Mouse (Mus musculus): ENCODE data around the gene Pramel5. TPM values are rescaled to one million over a fixed set of nuclear protein-coding genes. Genes with fewer than 3 reads are reported as not detected.
"Not testable (repeated sequence)": the region's sequence is repeated elsewhere in the genome, so short reads cannot be mapped to it uniquely, and the experiment has no call there.

Pramel5 gene
- not detected for polyA plus RNA-seq (2012; fragmentation: generic; extraction: Trizol)
- long read RNA-seq, experiment 1, result 0 reads
- long read RNA-seq, experiment 2, result 0 reads

DNA sequence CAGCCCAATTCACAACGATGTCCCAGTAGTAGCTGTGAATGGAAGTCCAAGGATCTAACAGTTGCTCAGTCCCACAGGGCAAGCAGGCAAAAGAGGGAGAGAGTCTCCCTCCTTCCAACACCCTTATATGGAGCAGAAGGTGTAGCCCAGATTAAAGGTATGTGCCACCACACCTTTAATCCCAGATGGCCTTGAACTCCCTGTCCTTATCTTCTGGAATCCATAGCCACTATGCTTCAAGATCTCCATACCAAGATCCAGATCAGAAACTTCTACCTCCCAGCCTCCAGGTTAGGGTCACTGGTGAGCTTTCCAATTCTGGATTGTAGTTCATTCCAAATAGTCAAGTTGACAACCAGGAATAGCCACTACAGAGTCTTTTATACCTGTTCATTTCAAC lies at the start of gene Pramel5:
Pramel5 (minus strand) TSS at position 101 of the 400 bp plus-strand sequence.
- not testable (repeated sequence) for H3K36me3 ChIP-seq (ENCODE audit: control insufficient read depth, insufficient read depth); H3K79me3 ChIP-seq (ENCODE audit: low read depth); H3K27me3 ChIP-seq (ENCODE audit: control insufficient read depth, insufficient read depth, insufficient read length); H3K79me2 ChIP-seq (ENCODE audit: control insufficient read depth, insufficient read depth); H3ac ChIP-seq (ENCODE audit: control insufficient read depth, insufficient read length, low read depth); H3K4me3 ChIP-seq (ENCODE audit: insufficient read depth, poor library complexity, severe bottlenecking)

DNA sequence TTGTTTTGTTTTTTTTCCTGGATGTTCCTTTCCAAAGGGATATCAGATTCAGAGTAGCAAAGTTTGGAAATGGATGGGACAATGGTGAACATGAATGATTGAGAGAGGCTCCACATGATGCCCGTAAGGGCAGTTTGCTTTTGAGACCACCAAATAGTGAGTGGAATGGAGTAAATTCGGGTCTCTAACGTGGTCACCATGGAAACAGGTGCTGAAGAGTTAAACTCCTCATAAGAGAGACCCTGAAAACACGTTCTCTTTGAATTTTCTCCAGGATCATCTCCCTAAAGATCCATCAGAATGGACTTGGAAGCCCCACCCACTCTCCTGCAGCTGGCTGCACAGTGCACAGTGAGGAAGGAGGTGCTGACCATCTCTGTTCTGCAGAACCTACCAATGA lies 49.7 kb upstream of the Pramel5 start, which contains the start of gene Gm13128:
Gm13128 (plus strand) TSS at position 301 of the 400 bp plus-strand sequence.
- not testable (repeated sequence) for H3K27me3 ChIP-seq (ENCODE audit: control insufficient read depth, insufficient read depth, insufficient read length); H3K79me2 ChIP-seq (ENCODE audit: control insufficient read depth, insufficient read depth); H3K4me3 ChIP-seq (ENCODE audit: insufficient read depth, poor library complexity, severe bottlenecking); H3K79me3 ChIP-seq (ENCODE audit: low read depth); H3ac ChIP-seq (ENCODE audit: control insufficient read depth, insufficient read length, low read depth); H3K36me3 ChIP-seq (ENCODE audit: control insufficient read depth, insufficient read depth)

DNA sequence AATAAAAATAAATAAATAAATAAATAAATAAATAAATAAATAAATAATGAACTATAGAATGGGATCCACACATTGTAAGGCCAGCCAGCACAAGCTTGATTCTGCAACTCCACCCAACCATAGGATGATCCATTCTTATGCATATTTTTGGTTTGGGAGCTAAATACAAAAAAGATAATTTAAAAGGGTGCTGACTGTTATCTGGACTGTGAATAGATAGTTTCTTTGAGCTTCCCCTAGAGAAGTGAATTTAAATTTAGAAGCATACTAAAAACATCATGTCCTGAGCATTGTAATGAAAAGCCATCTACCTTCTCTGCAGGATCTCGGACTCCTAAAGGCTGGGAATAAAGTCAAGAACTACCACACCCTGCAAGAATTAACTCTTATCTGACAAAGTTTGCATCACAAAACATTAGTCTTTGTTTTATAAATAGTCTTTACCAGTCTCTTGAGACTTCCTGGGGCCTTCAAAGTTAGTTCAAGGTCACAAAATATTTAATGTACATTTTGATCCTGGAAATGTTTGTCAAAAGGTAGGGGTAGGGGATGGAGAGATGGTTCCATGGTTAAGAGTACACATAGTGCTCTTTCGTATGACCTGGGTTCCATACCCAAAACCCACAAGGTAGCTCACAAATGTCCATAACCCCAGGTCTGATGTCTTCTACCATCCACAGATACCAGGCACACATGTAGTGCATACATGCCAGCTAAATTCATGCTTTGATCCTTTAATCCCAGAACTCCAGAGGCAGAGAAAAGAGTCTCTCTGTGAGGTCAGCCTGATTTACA lies 32.6 kb upstream of the Pramel5 start:
- not testable (repeated sequence) for H3K79me2 ChIP-seq (ENCODE audit: control insufficient read depth, insufficient read depth); H3K36me3 ChIP-seq (ENCODE audit: control insufficient read depth, insufficient read depth); H3K4me3 ChIP-seq (ENCODE audit: insufficient read depth, poor library complexity, severe bottlenecking); H3K27me3 ChIP-seq (ENCODE audit: control insufficient read depth, insufficient read depth, insufficient read length); H3K79me3 ChIP-seq (ENCODE audit: low read depth); H3ac ChIP-seq (ENCODE audit: control insufficient read depth, insufficient read length, low read depth)

DNA sequence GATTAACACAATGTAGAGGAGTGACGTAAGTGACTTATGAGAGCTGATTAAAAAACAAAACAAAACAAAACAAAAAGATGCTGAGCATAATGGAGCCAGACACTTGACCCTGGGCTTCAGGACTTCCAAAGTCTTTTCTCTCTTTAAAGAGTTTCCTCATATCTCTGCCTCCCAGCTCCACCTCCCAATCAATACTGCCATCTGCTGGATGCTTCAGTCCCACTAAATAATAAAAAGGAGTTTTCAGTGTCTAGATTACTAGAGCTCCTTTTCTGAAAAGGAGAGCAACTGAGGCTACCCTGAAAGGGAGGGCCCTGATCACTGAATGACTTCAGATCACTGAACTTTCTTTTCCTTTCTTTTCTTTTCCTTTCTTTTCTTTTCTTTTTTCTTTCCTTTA lies 19.1 kb upstream of the Pramel5 start:
- H3K27me3 ChIP-seq (ENCODE audit: control insufficient read depth, insufficient read depth, insufficient read length), result not testable (repeated sequence)

DNA sequence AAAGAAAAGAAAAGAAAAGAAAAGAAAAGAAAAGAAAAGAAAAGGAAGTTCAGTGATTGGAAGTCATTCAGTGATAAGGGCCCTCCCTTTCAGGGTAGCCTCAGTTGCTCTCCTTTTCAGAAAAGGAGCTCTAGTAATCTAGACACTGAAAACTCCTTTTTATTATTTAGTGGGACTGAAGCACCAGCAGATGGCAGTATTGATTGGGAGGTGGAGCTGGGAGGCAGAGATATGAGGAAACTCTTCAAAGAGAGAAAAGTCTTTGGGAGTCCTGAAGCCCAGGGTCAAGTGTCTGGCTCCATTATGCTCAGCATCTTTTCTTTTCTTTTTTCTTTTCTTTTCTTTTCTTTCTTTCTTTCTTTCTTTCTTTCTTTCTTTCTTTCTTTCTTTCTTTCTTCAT lies 25.5 kb downstream of the Pramel5 start:
- H3K79me2 ChIP-seq (ENCODE audit: control insufficient read depth, insufficient read depth); H3K36me3 ChIP-seq (ENCODE audit: control insufficient read depth, insufficient read depth); H3K4me3 ChIP-seq (ENCODE audit: insufficient read depth, poor library complexity, severe bottlenecking); H3ac ChIP-seq (ENCODE audit: control insufficient read depth, insufficient read length, low read depth); H3K27me3 ChIP-seq (ENCODE audit: control insufficient read depth, insufficient read depth, insufficient read length); H3K79me3 ChIP-seq (ENCODE audit: low read depth): not testable (repeated sequence)

More for the DNA sequence above, 19.1 kb upstream of the Pramel5 start:
- not testable (repeated sequence) for H3K79me2 ChIP-seq (ENCODE audit: control insufficient read depth, insufficient read depth); H3K36me3 ChIP-seq (ENCODE audit: control insufficient read depth, insufficient read depth); H3K79me3 ChIP-seq (ENCODE audit: low read depth); H3K4me3 ChIP-seq (ENCODE audit: insufficient read depth, poor library complexity, severe bottlenecking); H3ac ChIP-seq (ENCODE audit: control insufficient read depth, insufficient read length, low read depth)

Other genes starting within 250 kb of the Pramel5 start
- gene Pramel4, start 221.4 kb downstream of the Pramel5 start, polyA plus RNA-seq (2012; fragmentation: generic; extraction: Trizol), result not detected
- gene Gm13102, start 174.0 kb downstream of the Pramel5 start, polyA plus RNA-seq (2012; fragmentation: generic; extraction: Trizol), result not detected
- not detected for gene Oog3, start 117.8 kb downstream of the Pramel5 start, polyA plus RNA-seq (2012; fragmentation: generic; extraction: Trizol)
- gene Oog2, start 89.8 kb downstream of the Pramel5 start, polyA plus RNA-seq (2012; fragmentation: generic; extraction: Trizol), result not detected
- not detected for gene C87977, start 67.2 kb downstream of the Pramel5 start, polyA plus RNA-seq (2012; fragmentation: generic; extraction: Trizol)
- not detected for gene Gm13128, start 49.8 kb upstream of the Pramel5 start, polyA plus RNA-seq (2012; fragmentation: generic; extraction: Trizol)
- gene Gm13119, start 77.5 kb upstream of the Pramel5 start, polyA plus RNA-seq (2012; fragmentation: generic; extraction: Trizol), result 0.05 TPM
- not detected for gene Pramef20, start 97.4 kb upstream of the Pramel5 start, polyA plus RNA-seq (2012; fragmentation: generic; extraction: Trizol)
- not detected for gene Pramef12, start 128.0 kb upstream of the Pramel5 start, polyA plus RNA-seq (2012; fragmentation: generic; extraction: Trizol)
- gene 1700012P22Rik, start 158.3 kb upstream of the Pramel5 start, polyA plus RNA-seq (2012; fragmentation: generic; extraction: Trizol), result not detected
- not detected for gene Gm9944, start 172.8 kb upstream of the Pramel5 start, polyA plus RNA-seq (2012; fragmentation: generic; extraction: Trizol)
- not detected for gene Aadacl3, start 183.3 kb upstream of the Pramel5 start, polyA plus RNA-seq (2012; fragmentation: generic; extraction: Trizol)
- not detected for gene 9430007A20Rik, start 239.3 kb upstream of the Pramel5 start, polyA plus RNA-seq (2012; fragmentation: generic; extraction: Trizol)

All from C2C12 (cell line).